Mouse (Mus musculus): ENCODE measurements at regions not wholly inside any gene's neighbourhood (a gene's known extent, or its start where the extent isn't known, plus 50 kb on each side); places are given as distances from the start of the nearest gene placed in this dataset.
"Not testable (repeated sequence)": the region's sequence is repeated elsewhere in the genome, so short reads cannot be mapped to it uniquely, and the experiment has no call there.

- Histone ChIP-seq H3K27me3 (ENCODE audit: insufficient read depth, low read length) (no peaks in the 10 kb centered on the region), H3K4me2 (ENCODE audit: low read depth, low read length) (no peak overlapping the region), H3K36me3 (ENCODE audit: insufficient read depth, low read length) (no peaks in the 10 kb centered on the region), H3K4me1 (ENCODE audit: insufficient read depth, low read length) (no peaks in the 10 kb centered on the region), H3K4me3 (ENCODE audit: low read length) (no peak overlapping the region), H3K9ac (replicated peaks; ENCODE audit: low read length) (no peak overlapping the region), H3K27ac (no peak overlapping the region), H3K9me3 (ENCODE audit: low read length) (no peaks in the 10 kb centered on the region)
- no peak for DNase-seq (ENCODE audit: low spot score)
- no peak for ATAC-seq
- TF ChIP-seq CTCF (IDR thresholded peaks at IDR 0.05; ENCODE audit: low read depth): no peak
These were observed 269.8 kb downstream of the Eepd1 start for GRCm38 (mm10) chr9:25751138-25751537.

GRCm38 (mm10) chr9:25773899-25774298 is 292.6 kb downstream of the Eepd1 start:
- H3K27me3 ChIP-seq (ENCODE audit: insufficient read depth, low read length): no peaks in the 10 kb centered on the region
- no peaks in the 10 kb centered on the region for H3K9me3 ChIP-seq (ENCODE audit: low read length)
- H3K4me2 ChIP-seq (ENCODE audit: low read depth, low read length): no peak overlapping the region
- DNase-seq (ENCODE audit: low spot score) (peak; percentile 43), ATAC-seq (no peak)
- H3K4me1 ChIP-seq (ENCODE audit: insufficient read depth, low read length): no peaks in the 10 kb centered on the region
- no peak for TF ChIP-seq CTCF (IDR thresholded peaks at IDR 0.05; ENCODE audit: low read depth)
- no peaks in the 10 kb centered on the region for H3K36me3 ChIP-seq (ENCODE audit: insufficient read depth, low read length)
- H3K9ac ChIP-seq (replicated peaks; ENCODE audit: low read length): no peak overlapping the region
- H3K4me3 ChIP-seq (ENCODE audit: low read length): no peak overlapping the region
- WGBS: 35% methylated on average over 3 of the region's 3 CpGs
- no peak overlapping the region for H3K27ac ChIP-seq

GRCm38 (mm10) chr9:25782631-25783030 is 301.3 kb downstream of the Eepd1 start:
- Histone ChIP-seq H3K4me1 (ENCODE audit: insufficient read depth, low read length) (no peaks in the 10 kb centered on the region), H3K36me3 (ENCODE audit: insufficient read depth, low read length) (no peaks in the 10 kb centered on the region), H3K9ac (replicated peaks; ENCODE audit: low read length) (no peak overlapping the region), H3K9me3 (ENCODE audit: low read length) (no peaks in the 10 kb centered on the region), H3K4me3 (ENCODE audit: low read length) (no peak overlapping the region), H3K4me2 (ENCODE audit: low read depth, low read length) (no peak overlapping the region), H3K27me3 (ENCODE audit: insufficient read depth, low read length) (no peaks in the 10 kb centered on the region), H3K27ac (no peak overlapping the region)
- ATAC-seq: no peak
- DNase-seq (ENCODE audit: low spot score): no peak
- TF ChIP-seq CTCF (IDR thresholded peaks at IDR 0.05; ENCODE audit: low read depth): no peak
- 96% methylated on average over 1 of the region's 1 CpGs for WGBS

GRCm38 (mm10) chr9:25795142-25795910 is 314.0 kb downstream of the Eepd1 start:
- TF ChIP-seq CTCF (IDR thresholded peaks at IDR 0.05; ENCODE audit: low read depth): no peak
- no peaks in the 10 kb centered on the region for H3K4me1 ChIP-seq (ENCODE audit: insufficient read depth, low read length)
- peak; percentile 72 for DNase-seq (ENCODE audit: low spot score)
- no peak overlapping the region for H3K27ac ChIP-seq
- H3K27me3 ChIP-seq (ENCODE audit: insufficient read depth, low read length): no peaks in the 10 kb centered on the region
- H3K36me3 ChIP-seq (ENCODE audit: insufficient read depth, low read length): no peaks in the 10 kb centered on the region
- WGBS: 51% methylated on average over 8 of the region's 8 CpGs
- 0 out of 2 replicates have a peak, but pooled peaks have one; percentile 72 for ATAC-seq
- no peak overlapping the region for H3K4me2 ChIP-seq (ENCODE audit: low read depth, low read length)
- H3K9ac ChIP-seq (replicated peaks; ENCODE audit: low read length): no peak overlapping the region
- H3K4me3 ChIP-seq (ENCODE audit: low read length): no peak overlapping the region
- no peaks in the 10 kb centered on the region for H3K9me3 ChIP-seq (ENCODE audit: low read length)

GRCm38 (mm10) chr9:25809562-25809961 is 328.2 kb downstream of the Eepd1 start:
- DNase-seq (ENCODE audit: low spot score) (no peak), ATAC-seq (no peak)
- H3K27me3 ChIP-seq (ENCODE audit: insufficient read depth, low read length): no peaks in the 10 kb centered on the region

GRCm38 (mm10) chr9:25833295-25833694 is 351.9 kb downstream of the Eepd1 start:
- ATAC-seq (no peak), DNase-seq (ENCODE audit: low spot score) (no peak)
- Histone ChIP-seq H3K9me3 (ENCODE audit: low read length) (no peaks in the 10 kb centered on the region), H3K4me3 (ENCODE audit: low read length) (no peak overlapping the region), H3K4me2 (ENCODE audit: low read depth, low read length) (no peak overlapping the region), H3K27ac (no peak overlapping the region), H3K9ac (replicated peaks; ENCODE audit: low read length) (no peak overlapping the region), H3K4me1 (ENCODE audit: insufficient read depth, low read length) (no peaks in the 10 kb centered on the region), H3K27me3 (ENCODE audit: insufficient read depth, low read length) (no peaks in the 10 kb centered on the region), H3K36me3 (ENCODE audit: insufficient read depth, low read length) (no peaks in the 10 kb centered on the region)
- TF ChIP-seq CTCF (IDR thresholded peaks at IDR 0.05; ENCODE audit: low read depth): no peak

More at GRCm38 (mm10) chr9:25809562-25809961, 328.2 kb downstream of the Eepd1 start:
- H3K4me1 ChIP-seq (ENCODE audit: insufficient read depth, low read length): no peaks in the 10 kb centered on the region
- no peaks in the 10 kb centered on the region for H3K36me3 ChIP-seq (ENCODE audit: insufficient read depth, low read length)
- no peaks in the 10 kb centered on the region for H3K9me3 ChIP-seq (ENCODE audit: low read length)
- H3K9ac ChIP-seq (replicated peaks; ENCODE audit: low read length): no peak overlapping the region
- H3K4me2 ChIP-seq (ENCODE audit: low read depth, low read length): no peak overlapping the region
- H3K4me3 ChIP-seq (ENCODE audit: low read length): no peak overlapping the region
- no peak for TF ChIP-seq CTCF (IDR thresholded peaks at IDR 0.05; ENCODE audit: low read depth)
- no peak overlapping the region for H3K27ac ChIP-seq

- H3K4me3 ChIP-seq (ENCODE audit: low read length); H3K9ac ChIP-seq (replicated peaks; ENCODE audit: low read length); H3K27ac ChIP-seq; H3K27me3 ChIP-seq (ENCODE audit: insufficient read depth, low read length); H3K9me3 ChIP-seq (ENCODE audit: low read length); H3K4me2 ChIP-seq (ENCODE audit: low read depth, low read length); DNase-seq (ENCODE audit: low spot score); H3K4me1 ChIP-seq (ENCODE audit: insufficient read depth, low read length); H3K36me3 ChIP-seq (ENCODE audit: insufficient read depth, low read length); ATAC-seq: not testable (repeated sequence)
- 83% methylated on average over 2 of the region's 2 CpGs for WGBS
These were observed 368.6 kb downstream of the Eepd1 start for GRCm38 (mm10) chr9:25849914-25850313.

- not testable (repeated sequence) for H3K4me1 ChIP-seq (ENCODE audit: insufficient read depth, low read length); H3K9me3 ChIP-seq (ENCODE audit: low read length); H3K36me3 ChIP-seq (ENCODE audit: insufficient read depth, low read length); DNase-seq (ENCODE audit: low spot score); ATAC-seq; H3K27ac ChIP-seq; H3K4me3 ChIP-seq (ENCODE audit: low read length); H3K4me2 ChIP-seq (ENCODE audit: low read depth, low read length); H3K9ac ChIP-seq (replicated peaks; ENCODE audit: low read length); H3K27me3 ChIP-seq (ENCODE audit: insufficient read depth, low read length)
- WGBS: 59% methylated on average over 3 of the region's 3 CpGs
These were observed 369.3 kb downstream of the Eepd1 start for GRCm38 (mm10) chr9:25850608-25851007.
